Mouse (Mus musculus) brain, embryonic 14.5 days (tissue): ENCODE data around the gene Pramel3.
"Not testable (repeated sequence)": the region's sequence is repeated elsewhere in the genome, so short reads cannot be mapped to it uniquely, and the experiment has no call there.

Experiments
- CTCF ChIP-seq: fragments of 200-500 bp; IDR thresholded peaks from 2 replicates; pipeline ENCODE4 v1.5.1; 2012; ENCODE audit warnings: inconsistent platforms, mild to moderate bottlenecking, moderate library complexity, borderline replicate concordance; ENCODE audit not compliant: insufficient read depth, insufficient read length; ENCODE audit errors: extremely low read depth
- POLR2A ChIP-seq: fragments of 200-500 bp; IDR thresholded peaks from 2 replicates; pipeline ENCODE4 v1.6.1; 2012; ENCODE audit warnings: mild to moderate bottlenecking, inconsistent platforms, borderline replicate concordance; ENCODE audit not compliant: poor library complexity, insufficient read depth, insufficient read length, severe bottlenecking; ENCODE audit errors: extremely low read depth

DNA sequence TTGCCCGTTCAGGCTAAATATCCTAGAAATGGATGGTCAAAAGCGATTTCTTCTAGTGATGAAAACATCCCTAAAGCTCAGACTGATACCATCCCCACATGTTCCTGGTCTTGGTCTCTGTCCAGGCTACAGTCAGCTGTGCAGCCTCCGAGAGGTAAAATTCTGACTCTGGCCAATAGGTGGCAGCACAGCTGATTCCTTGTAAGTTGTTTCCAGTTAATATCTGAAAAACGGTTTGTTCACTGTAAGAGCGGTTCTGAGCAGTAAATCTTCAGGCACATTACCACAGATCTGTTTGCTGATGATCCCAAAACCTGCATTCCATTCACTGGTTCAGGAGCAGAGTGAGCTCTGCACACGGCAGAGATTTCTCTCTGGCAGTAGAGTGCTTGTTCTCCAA, 58.6 kb downstream of the Pramel3 start:
- not testable (repeated sequence) for TF ChIP-seq CTCF, POLR2A
